Mouse (Mus musculus) MEL (cell line): ENCODE results near the gene Hmg20b. TPM values are rescaled to one million over a fixed set of nuclear protein-coding genes. Genes with fewer than 3 reads are reported as not detected.

Experiments
- DNase-seq: peaks from one replicate; pipeline ENCODE4 v3.0.0; 2011; ENCODE audit warnings: low read depth, low spot score
- H3K27ac ChIP-seq: 2 replicates; pipeline ENCODE4 v1.5.1; 2012; ENCODE audit warnings: low read depth, mild to moderate bottlenecking, control low read depth, low read length, moderate library complexity; ENCODE audit not compliant: control insufficient read depth
- H3K27me3 ChIP-seq, 2 experiments: fragments of 150-350 bp in 1 of 2; sonication (generic) in 1 of 2; 2 replicates each; pipeline ENCODE4 v1.6.1; 2012; ENCODE audit warnings: low read length in 2 of 2, mild to moderate bottlenecking in 2 of 2, improper control_type of control experiment in 1 of 2, moderate library complexity in 1 of 2; ENCODE audit not compliant: insufficient read depth in 2 of 2, control insufficient read depth in 1 of 2
- H3K36me3 ChIP-seq, 2 experiments: 2 replicates each; pipeline ENCODE4 v1.6.1; 2012 to 2014; ENCODE audit warnings: low read length in 2 of 2, improper control_type of control experiment in 1 of 2, inconsistent platforms in 1 of 2, mild to moderate bottlenecking in 1 of 2; ENCODE audit not compliant: insufficient read depth in 2 of 2, control insufficient read depth in 1 of 2
- H3K4me1 ChIP-seq, 2 experiments: fragments of 150-350 bp in 1 of 2; sonication (generic) in 1 of 2; 2 replicates each; pipeline ENCODE4 v1.6.1; 2012; ENCODE audit warnings: low read length in 2 of 2, improper control_type of control experiment in 1 of 2, mild to moderate bottlenecking in 1 of 2; ENCODE audit not compliant: insufficient read depth in 2 of 2, control insufficient read depth in 1 of 2
- H3K4me3 ChIP-seq, 2 experiments: fragments of 150-350 bp in 1 of 2; sonication (generic) in 1 of 2; 2 replicates each; pipeline ENCODE4 v1.5.1; 2012; ENCODE audit warnings: low read depth in 2 of 2, low read length in 2 of 2, mild to moderate bottlenecking in 2 of 2, moderate library complexity in 2 of 2, control low read depth in 1 of 2, improper control_type of control experiment in 1 of 2; ENCODE audit not compliant: control insufficient read depth in 1 of 2, insufficient read depth in 1 of 2
- H3K79me2 ChIP-seq: 2 replicates; pipeline ENCODE4 v1.6.1; 2012; ENCODE audit warnings: mild to moderate bottlenecking, low read length, moderate library complexity; ENCODE audit not compliant: control insufficient read depth, poor library complexity, insufficient read depth
- H3K9ac ChIP-seq: 2 replicates; pipeline ENCODE4 v1.6.1; 2012; ENCODE audit warnings: low read depth, mild to moderate bottlenecking, control low read depth, low read length, moderate library complexity; ENCODE audit not compliant: control insufficient read depth, poor library complexity, severe bottlenecking
- H3K9me3 ChIP-seq: fragments of 150-350 bp; sonication (generic); replicated peaks from 2 replicates; pipeline ENCODE4 v1.6.1; 2012; ENCODE audit warnings: mild to moderate bottlenecking, low read length, improper control_type of control experiment, moderate library complexity; ENCODE audit not compliant: insufficient read depth
- CHD1 ChIP-seq: IDR thresholded peaks from 2 replicates; pipeline ENCODE4 v1.6.1; 2012; ENCODE audit warnings: low read depth, mild to moderate bottlenecking, inconsistent platforms, low read length, improper control_type of control experiment
- CTCF ChIP-seq, 3 experiments: IDR thresholded peaks in 2 of 3; conservative IDR thresholded peaks in 1 of 3; 2 replicates each; pipeline ENCODE4 v1.5.1; 2011 to 2012; ENCODE audit warnings: low read length in 3 of 3, low read depth in 2 of 3, mild to moderate bottlenecking in 2 of 3, improper control_type of control experiment in 1 of 3, inconsistent platforms in 1 of 3, mixed read lengths in 1 of 3, moderate library complexity in 1 of 3; ENCODE audit not compliant: control insufficient read depth in 1 of 3, insufficient read depth in 1 of 3, poor library complexity in 1 of 3, severe bottlenecking in 1 of 3
- ELF1 ChIP-seq: IDR thresholded peaks from 2 replicates; pipeline ENCODE4 v1.6.1; 2014; ENCODE audit warnings: low read depth, mild to moderate bottlenecking, inconsistent platforms, low read length, improper control_type of control experiment, moderate library complexity
- EP300 ChIP-seq, 2 experiments: IDR thresholded peaks; 2 replicates each; pipeline ENCODE4 v1.6.1; 2011; ENCODE audit warnings: improper control_type of control experiment in 2 of 2, low read length in 2 of 2, low read depth in 1 of 2, mild to moderate bottlenecking in 1 of 2
- HCFC1 ChIP-seq: IDR thresholded peaks from 2 replicates; pipeline ENCODE4 v1.6.1; 2012; ENCODE audit warnings: low read depth, mild to moderate bottlenecking, inconsistent platforms, low read length, improper control_type of control experiment, moderate library complexity
- JUND ChIP-seq: IDR thresholded peaks from 2 replicates; pipeline ENCODE4 v1.6.1; 2011; ENCODE audit warnings: low read depth, mild to moderate bottlenecking, improper control_type of control experiment, low read length
- MAFK ChIP-seq: IDR thresholded peaks from 2 replicates; pipeline ENCODE4 v1.6.1; 2011; ENCODE audit warnings: low read depth, mild to moderate bottlenecking, low read length, improper control_type of control experiment, borderline replicate concordance
- MAX ChIP-seq: IDR thresholded peaks from 2 replicates; pipeline ENCODE4 v1.6.1; 2011; ENCODE audit warnings: low read length, improper control_type of control experiment
- MXI1 ChIP-seq: IDR thresholded peaks from 2 replicates; pipeline ENCODE4 v1.6.1; 2011; ENCODE audit warnings: mild to moderate bottlenecking, low read depth, low read length, improper control_type of control experiment
- NELFE ChIP-seq: IDR thresholded peaks from 2 replicates; pipeline ENCODE4 v1.6.1; 2011; ENCODE audit warnings: low read depth, low read length, improper control_type of control experiment
- POLR2A ChIP-seq, 2 experiments: IDR thresholded peaks; 2 replicates each; pipeline ENCODE4 v1.6.1; 2011 to 2012; ENCODE audit warnings: low read length in 2 of 2, mild to moderate bottlenecking in 2 of 2, control low read depth in 1 of 2, improper control_type of control experiment in 1 of 2, low read depth in 1 of 2, moderate library complexity in 1 of 2; ENCODE audit not compliant: control insufficient read depth in 1 of 2, insufficient read depth in 1 of 2, poor library complexity in 1 of 2
- POLR2AphosphoS2 ChIP-seq: IDR thresholded peaks from 2 replicates; pipeline ENCODE4 v1.6.1; 2011; ENCODE audit warnings: low read length, improper control_type of control experiment
- SIN3A ChIP-seq: IDR thresholded peaks from 2 replicates; pipeline ENCODE4 v1.6.1; 2012; ENCODE audit warnings: low read length, improper control_type of control experiment, inconsistent platforms
- TBP ChIP-seq: IDR thresholded peaks from 2 replicates; pipeline ENCODE4 v1.8.0; 2011; ENCODE audit warnings: low read depth, low read length, improper control_type of control experiment
- TCF12 ChIP-seq: IDR thresholded peaks from 2 replicates; pipeline ENCODE4 v1.6.1; 2014; ENCODE audit warnings: low read depth, mild to moderate bottlenecking, inconsistent platforms, low read length, improper control_type of control experiment, moderate library complexity
- ZNF384 ChIP-seq: IDR thresholded peaks from 2 replicates; pipeline ENCODE4 v1.6.1; 2012; ENCODE audit warnings: low read depth, mild to moderate bottlenecking, inconsistent platforms, low read length, improper control_type of control experiment
- polyA plus RNA-seq, 2 experiments: library from polyadenylated mRNA; stranded (reverse) in 1 of 2; unstranded in 1 of 2; fragments of >175 nt in 1 of 2; fragments of >200 nt in 1 of 2; gene quantifications; 2 replicates each; pipeline versions ENCODE4 v1.2.1 to v1.2.4; 2012; ENCODE audit warnings: low replicate concordance in 2 of 2, low read depth in 1 of 2; ENCODE audit not compliant: insufficient read length in 2 of 2, insufficient read depth in 1 of 2, missing spikeins in 1 of 2
- total RNA-seq: library from RNA; depleted of rRNA; stranded (reverse); fragments of 300-350 nt; gene quantifications from 2 replicates; pipeline ENCODE4 v1.2.3, GENCODE M21; 2012

The Hmg20b gene
- total and polyA plus RNA-seq, 3 experiments: 27.0 to 92.7 TPM; not detected in 1

DNA sequence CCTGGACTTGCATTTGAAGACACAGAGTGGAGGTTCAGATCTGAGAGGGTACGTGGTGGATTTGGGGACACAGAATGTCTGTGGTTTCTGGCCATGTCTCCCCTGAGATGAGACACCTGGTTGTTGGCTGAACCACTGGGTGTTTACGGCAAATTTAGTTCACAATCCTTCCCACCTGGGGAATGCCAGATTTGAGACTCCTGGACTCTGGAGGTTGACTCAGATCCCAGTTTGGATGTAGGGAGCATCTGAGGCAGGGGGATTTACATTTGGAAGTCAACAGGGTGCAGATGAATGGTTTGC, 27.0 kb upstream of the Hmg20b start:
- H3K36me3 ChIP-seq: peaks cover 5 to 34% of the 10 kb centered on the region in 2 experiments
- H3K9me3 ChIP-seq: no peaks in the 10 kb centered on the region
- peaks cover 24 to 39% of the 10 kb centered on the region in 2 experiments for H3K4me1 ChIP-seq

DNA sequence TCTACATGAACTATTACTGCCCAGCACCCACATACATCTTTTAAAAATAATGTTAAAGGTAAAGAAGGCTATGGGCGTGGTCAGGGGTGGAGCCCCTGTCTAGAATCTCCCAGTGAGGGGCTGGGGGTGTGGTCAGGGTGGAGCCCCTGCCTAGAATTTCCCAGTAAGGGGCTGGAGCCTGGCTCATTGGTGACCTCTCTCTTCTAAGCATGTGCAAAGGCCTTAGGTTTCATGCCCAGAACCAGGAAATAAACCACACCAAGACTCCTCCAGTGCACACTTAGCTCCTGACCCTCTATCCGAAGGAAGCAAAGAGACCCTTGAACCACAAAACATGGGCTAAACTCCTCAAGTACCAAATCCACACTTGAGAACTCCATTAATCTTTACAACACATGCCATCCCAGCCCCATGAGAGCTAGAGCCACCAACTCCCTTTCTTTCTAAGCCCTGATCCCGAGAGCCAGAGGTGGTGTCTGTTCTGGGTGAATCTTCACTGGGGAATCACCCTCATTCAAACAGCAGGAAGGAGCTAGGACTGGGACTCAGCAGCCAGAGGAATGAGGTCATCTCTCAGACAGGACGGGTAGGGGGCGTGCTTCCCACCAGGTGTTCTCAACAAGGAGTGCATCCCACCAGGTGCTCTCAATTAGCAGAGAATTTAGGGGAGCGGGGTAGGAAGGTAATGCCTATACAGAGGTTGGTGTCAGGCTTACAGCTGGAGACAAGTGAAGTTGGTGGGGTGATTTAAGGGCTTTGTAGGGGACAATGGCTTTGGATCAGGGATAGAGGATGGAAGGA, 26.5 kb upstream of the Hmg20b start:
- Histone ChIP-seq H3K27ac (peak overlapping the region; percentile 5; the same call in 1 of the 2 replicates), H3K4me1 (peaks cover 22 to 34% of the 10 kb centered on the region in 2 experiments), H3K9ac (peak overlapping the region; percentile 89), H3K9me3 (no peaks in the 10 kb centered on the region), H3K36me3 (peaks cover 5 to 32% of the 10 kb centered on the region in 2 experiments), H3K79me2 (peaks cover 35% of the 10 kb centered on the region), H3K4me3 (peak overlapping the region; percentile 81 to 99), H3K27me3 (no peaks in the 10 kb centered on the region)
- DNase-seq: peak; percentile 76
- TF ChIP-seq ZNF384: no peak
- TF ChIP-seq POLR2AphosphoS2: peak; percentile 66; the same call in 1 of the 2 replicates
- TF ChIP-seq MAFK: no peak
- TF ChIP-seq EP300 (IDR thresholded peaks at IDR 0.05; ENCODE audit: low read depth in 1 of 2, low read length in 2 of 2): no peak
- TF ChIP-seq ELF1: peak; percentile 65
- TF ChIP-seq MAX: 0 out of 2 replicates have a peak, but pooled peaks have one; percentile 34
- 0 out of 2 replicates have a peak, but pooled peaks have one; percentile 24 for TF ChIP-seq TBP
- peak; percentile 70 for TF ChIP-seq MXI1
- no peak for TF ChIP-seq CHD1
- TF ChIP-seq NELFE: peak; percentile 60
- TF ChIP-seq TCF12: 0 out of 2 replicates have a peak, but pooled peaks have one; percentile 17
- TF ChIP-seq JUND: no peak
- peak in 2 of 3 experiments; percentile 1 to 10; a peak in 1 of 6 replicates for TF ChIP-seq CTCF (IDR thresholded peaks at IDR 0.05 in 2 of 3, conservative IDR thresholded peaks at IDR 0.05 in 1 of 3; ENCODE audit: control insufficient read depth in 1 of 3, insufficient read depth in 1 of 3, low read depth in 2 of 3, low read length in 3 of 3, poor library complexity in 1 of 3, severe bottlenecking in 1 of 3)
- peak in 1 of 2 experiments; percentile 71; a peak in 2 of 4 replicates for TF ChIP-seq POLR2A (IDR thresholded peaks at IDR 0.05; ENCODE audit: control insufficient read depth in 1 of 2, insufficient read depth in 1 of 2, low read depth in 1 of 2, low read length in 2 of 2, poor library complexity in 1 of 2)

More for the DNA sequence above, 27.0 kb upstream of the Hmg20b start:
- Histone ChIP-seq H3K79me2 (peaks cover 35% of the 10 kb centered on the region), H3K27me3 (no peaks in the 10 kb centered on the region), H3K4me3 (peak overlapping the region; percentile 81 to 99), H3K27ac (peak overlapping the region; percentile 47; the same call in 1 of the 2 replicates), H3K9ac (peak overlapping the region; percentile 89)
- no peak for DNase-seq
- peak; percentile 29; the same call in 1 of the 2 replicates for TF ChIP-seq SIN3A
- 0 out of 2 replicates have a peak, but pooled peaks have one; percentile 11 for TF ChIP-seq HCFC1
- TF ChIP-seq ELF1: no peak
